Mouse (Mus musculus): ENCODE measurements around the gene Cutal. TPM values are rescaled to one million over a fixed set of nuclear protein-coding genes. Genes with fewer than 3 reads are reported as not detected.
A peak's percentile ranks its signal among the peaks of the same experiment; 100 is the strongest.

Cutal gene
- polyA plus RNA-seq, 1 experiment from 2014 or later: 0.21 TPM

GRCm38 (mm10) chr2:34843211-34843939 lies 30.8 kb upstream of the Cutal start:
- WGBS: 86% methylated on average over 11 of the region's 11 CpGs
- Histone ChIP-seq H3K27me3 (no peaks in the 10 kb centered on the region; the same call in 1 of the 2 replicates), H3K9me3 (no peaks in the 10 kb centered on the region), H3K27ac (replicated peaks) (no peak overlapping the region), H3K36me3 (no peaks in the 10 kb centered on the region), H3K4me3 (no peak overlapping the region), H3K4me1 (replicated peaks) (no peaks in the 10 kb centered on the region), H3K4me2 (no peak overlapping the region), H3K9ac (no peak overlapping the region)
- ATAC-seq (ENCODE audit: low read depth): no peak

GRCm38 (mm10) chr2:34847702-34848101 lies 26.5 kb upstream of the Cutal start:
- no peaks in the 10 kb centered on the region for H3K27me3 ChIP-seq
- H3K4me3 ChIP-seq: no peak overlapping the region
- H3K4me2 ChIP-seq: no peak overlapping the region
- H3K9me3 ChIP-seq: no peaks in the 10 kb centered on the region
- H3K4me1 ChIP-seq (replicated peaks): no peaks in the 10 kb centered on the region
- no peak overlapping the region for H3K9ac ChIP-seq
- no peak overlapping the region for H3K27ac ChIP-seq (replicated peaks)
- 88% methylated on average over 1 of the region's 1 CpGs for WGBS
- H3K36me3 ChIP-seq: peaks cover 39% of the 10 kb centered on the region
- ATAC-seq (ENCODE audit: low read depth): no peak

- ATAC-seq (ENCODE audit: low read depth): no peak
- no peaks in the 10 kb centered on the region for H3K27me3 ChIP-seq
- no peak overlapping the region for H3K4me2 ChIP-seq
- H3K4me3 ChIP-seq: no peak overlapping the region
- no peak overlapping the region for H3K27ac ChIP-seq (replicated peaks)
- WGBS: 96% methylated on average over 4 of the region's 4 CpGs
- no peaks in the 10 kb centered on the region for H3K9me3 ChIP-seq
- H3K9ac ChIP-seq: no peak overlapping the region
- H3K36me3 ChIP-seq: peaks cover 97% of the 10 kb centered on the region
- H3K4me1 ChIP-seq (replicated peaks): no peaks in the 10 kb centered on the region
These were observed 18.9 kb upstream of the Cutal start for GRCm38 (mm10) chr2:34855265-34855664.

- H3K27me3 ChIP-seq: no peaks in the 10 kb centered on the region
- H3K36me3 ChIP-seq: peaks cover 92% of the 10 kb centered on the region
- H3K4me3 ChIP-seq: no peak overlapping the region
- H3K27ac ChIP-seq (replicated peaks): no peak overlapping the region
- no peaks in the 10 kb centered on the region for H3K9me3 ChIP-seq
- no peak for ATAC-seq (ENCODE audit: low read depth)
- H3K9ac ChIP-seq: no peak overlapping the region
- H3K4me2 ChIP-seq: no peak overlapping the region
- no peaks in the 10 kb centered on the region for H3K4me1 ChIP-seq (replicated peaks)
- 93% methylated on average over 8 of the region's 8 CpGs for WGBS
These were observed 16.5 kb upstream of the Cutal start for GRCm38 (mm10) chr2:34857728-34858127.

GRCm38 (mm10) chr2:34869680-34870079 lies 4.5 kb upstream of the Cutal start:
- peaks cover 17% of the 10 kb centered on the region for H3K36me3 ChIP-seq
- H3K4me2 ChIP-seq: peak overlapping the region; percentile 78
- ATAC-seq (ENCODE audit: low read depth): no peak
- peak overlapping the region; percentile 93 for H3K9ac ChIP-seq
- 47% methylated on average over 5 of the region's 5 CpGs for WGBS
- no peak overlapping the region for H3K27ac ChIP-seq (replicated peaks)
- H3K4me3 ChIP-seq: peak overlapping the region; percentile 88
- peaks cover 19% of the 10 kb centered on the region for H3K27me3 ChIP-seq
- H3K9me3 ChIP-seq: no peaks in the 10 kb centered on the region
- peaks cover 45% of the 10 kb centered on the region for H3K4me1 ChIP-seq (replicated peaks)

- Histone ChIP-seq H3K4me1 (replicated peaks) (peaks cover 45% of the 10 kb centered on the region), H3K4me3 (peak overlapping the region; percentile 88), H3K4me2 (peak overlapping the region; percentile 78), H3K9ac (peak overlapping the region; percentile 93), H3K36me3 (peaks cover 6% of the 10 kb centered on the region; the same call in 1 of the 2 replicates), H3K27me3 (peaks cover 26% of the 10 kb centered on the region), H3K27ac (replicated peaks) (peak overlapping the region; percentile 93), H3K9me3 (no peaks in the 10 kb centered on the region)
- peak; percentile 98 for ATAC-seq (ENCODE audit: low read depth)
- WGBS: under 1% methylated on average over 67 of the region's 67 CpGs
These were observed 3.4 kb upstream of the Cutal start for GRCm38 (mm10) chr2:34870520-34871474.

- 13% methylated on average over 8 of the region's 8 CpGs for WGBS
- no peak for ATAC-seq (ENCODE audit: low read depth)
- Histone ChIP-seq H3K4me1 (replicated peaks) (peaks cover 16% of the 10 kb centered on the region), H3K4me2 (peak within 1 kb of the TSS; percentile 38), H3K27ac (replicated peaks) (no peak within 1 kb of the TSS), H3K9ac (peak within 1 kb of the TSS; percentile 31), H3K9me3 (no peaks in the 10 kb centered on the region), H3K27me3 (peaks cover 41% of the 10 kb centered on the region), H3K36me3 (no peaks in the 10 kb centered on the region), H3K4me3 (no peak within 1 kb of the TSS; the same call in 1 of the 2 replicates)
These were observed 685 bp downstream of the Cutal start, which contains the start of gene Psmd5 for GRCm38 (mm10) chr2:34874816-34875345. Gene Psmd5 (minus strand): TSS chr2:34874968.

- ATAC-seq (ENCODE audit: low read depth): no peak
- H3K36me3 ChIP-seq: no peaks in the 10 kb centered on the region
- 88% methylated on average over 10 of the region's 10 CpGs for WGBS
These were observed 5.9 kb downstream of the Cutal start for GRCm38 (mm10) chr2:34880054-34880453.

GRCm38 (mm10) chr2:34882757-34883156 lies 8.6 kb downstream of the Cutal start:
- Histone ChIP-seq H3K4me3 (no peak overlapping the region), H3K27ac (replicated peaks) (no peak overlapping the region), H3K9ac (no peak overlapping the region), H3K9me3 (no peaks in the 10 kb centered on the region), H3K27me3 (peaks cover 11% of the 10 kb centered on the region; the same call in 1 of the 2 replicates), H3K4me2 (no peak overlapping the region), H3K4me1 (replicated peaks) (no peaks in the 10 kb centered on the region), H3K36me3 (no peaks in the 10 kb centered on the region)
- 91% methylated on average over 2 of the region's 2 CpGs for WGBS
- no peak for ATAC-seq (ENCODE audit: low read depth)

More at GRCm38 (mm10) chr2:34880054-34880453, 5.9 kb downstream of the Cutal start:
- Histone ChIP-seq H3K9ac (no peak overlapping the region), H3K4me2 (no peak overlapping the region), H3K9me3 (no peaks in the 10 kb centered on the region), H3K4me3 (no peak overlapping the region), H3K27ac (replicated peaks) (no peak overlapping the region), H3K4me1 (replicated peaks) (no peaks in the 10 kb centered on the region), H3K27me3 (peaks cover 23% of the 10 kb centered on the region)

GRCm38 (mm10) chr2:34883190-34883589 lies 9.0 kb downstream of the Cutal start:
- no peaks in the 10 kb centered on the region for H3K4me1 ChIP-seq (replicated peaks)

GRCm38 (mm10) chr2:34884186-34884585 lies 10.0 kb downstream of the Cutal start:
- H3K4me2 ChIP-seq: no peak overlapping the region
- peaks cover 4% of the 10 kb centered on the region; the same call in 1 of the 2 replicates for H3K27me3 ChIP-seq
- no peak overlapping the region for H3K4me3 ChIP-seq
- ATAC-seq (ENCODE audit: low read depth): no peak
- H3K36me3 ChIP-seq: no peaks in the 10 kb centered on the region
- no peak overlapping the region for H3K27ac ChIP-seq (replicated peaks)
- WGBS: 64% methylated on average over 2 of the region's 2 CpGs
- no peaks in the 10 kb centered on the region for H3K4me1 ChIP-seq (replicated peaks)
- H3K9me3 ChIP-seq: no peaks in the 10 kb centered on the region
- no peak overlapping the region for H3K9ac ChIP-seq

More at GRCm38 (mm10) chr2:34883190-34883589, 9.0 kb downstream of the Cutal start:
- WGBS: 66% methylated on average over 5 of the region's 5 CpGs
- H3K27ac ChIP-seq (replicated peaks): no peak overlapping the region
- H3K27me3 ChIP-seq: peaks cover 11% of the 10 kb centered on the region; the same call in 1 of the 2 replicates
- H3K36me3 ChIP-seq: no peaks in the 10 kb centered on the region
- H3K4me2 ChIP-seq: no peak overlapping the region
- no peak overlapping the region for H3K9ac ChIP-seq
- H3K9me3 ChIP-seq: no peaks in the 10 kb centered on the region
- no peak overlapping the region for H3K4me3 ChIP-seq
- no peak for ATAC-seq (ENCODE audit: low read depth)

GRCm38 (mm10) chr2:34893950-34894349 lies 19.8 kb downstream of the Cutal start:
- 76% methylated on average over 5 of the region's 5 CpGs for WGBS
- no peak overlapping the region for H3K4me2 ChIP-seq
- ATAC-seq (ENCODE audit: low read depth): no peak
- no peaks in the 10 kb centered on the region; the same call in 1 of the 2 replicates for H3K27me3 ChIP-seq
- no peaks in the 10 kb centered on the region for H3K36me3 ChIP-seq
- H3K4me3 ChIP-seq: no peak overlapping the region
- H3K9me3 ChIP-seq: no peaks in the 10 kb centered on the region
- H3K4me1 ChIP-seq (replicated peaks): no peaks in the 10 kb centered on the region
- H3K9ac ChIP-seq: no peak overlapping the region
- no peak overlapping the region for H3K27ac ChIP-seq (replicated peaks)
